Mouse (Mus musculus) T-helper 17 cell (primary cell): Measurements from ENCODE around the gene Sdr9c7.
"Not testable (repeated sequence)": the region's sequence is repeated elsewhere in the genome, so short reads cannot be mapped to it uniquely, and the experiment has no call there.

ENCODE experiments used
- in situ Hi-C, 2 experiments: fragments of 300-600 bp; cut with MboI, MseI; formaldehyde crosslinking; loops; 1 replicate in 1 of 2; 2 replicates in 1 of 2; pipeline ENCODE4 v1.15.1; 2025; ENCODE audit warnings: high pct_unique_total_duplicates in 2 of 2

The Sdr9c7 gene

GRCm38 (mm10) chr10:127906138-127906537, 7.8 kb downstream of the Sdr9c7 start:
- in situ Hi-C loops: no loop called here

DNA sequence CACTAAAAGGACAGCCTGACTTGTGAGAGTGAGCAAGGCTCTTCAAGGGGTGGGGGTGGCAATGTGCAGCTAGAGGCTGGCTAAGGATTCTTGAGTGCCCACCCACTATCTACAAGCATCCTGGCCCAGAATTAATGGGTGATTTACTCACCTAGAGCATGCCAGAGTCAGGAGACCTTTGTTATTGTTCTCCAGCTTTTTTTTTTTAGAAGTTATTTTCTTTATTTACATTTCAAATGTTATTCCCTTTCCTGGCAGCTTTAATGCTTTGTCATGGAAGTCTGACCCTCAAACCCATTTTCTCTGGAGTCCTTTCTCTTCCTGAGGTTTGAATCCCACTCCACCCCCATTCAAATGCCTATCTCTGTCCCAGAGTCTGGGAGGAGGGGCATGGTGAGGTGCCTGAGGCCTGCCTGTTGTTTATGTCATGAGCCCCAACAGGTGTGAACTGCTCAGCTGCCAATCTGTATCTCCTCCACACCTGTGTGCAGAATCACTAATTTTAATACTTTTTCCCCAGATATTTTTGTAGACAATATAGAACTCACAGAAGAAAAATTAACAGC, 9.2 kb downstream of the Sdr9c7 start:
- in situ Hi-C loops: no loop called here

- in situ Hi-C loops: no loop called here
These were observed 17.3 kb downstream of the Sdr9c7 start for GRCm38 (mm10) chr10:127915578-127915977.

DNA sequence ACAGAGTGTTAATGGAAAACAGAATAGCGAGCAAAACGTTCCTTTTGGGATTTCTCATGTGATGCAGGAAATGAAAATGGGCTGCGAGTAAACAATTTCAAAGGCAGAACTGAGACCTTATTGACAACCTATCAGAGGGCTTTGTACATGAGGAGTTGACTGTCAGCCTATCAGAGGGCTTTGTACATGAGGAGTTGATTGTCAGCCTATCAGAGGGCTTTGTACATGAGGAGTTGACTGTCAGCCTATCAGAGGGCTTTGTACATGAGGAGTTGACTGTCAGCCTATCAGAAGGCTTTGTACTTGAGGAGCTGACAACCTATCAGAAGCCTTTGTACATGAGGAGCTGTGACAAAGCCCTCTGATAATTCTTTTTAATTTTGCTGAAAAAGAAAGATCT, 18.9 kb downstream of the Sdr9c7 start:
- in situ Hi-C loops: not testable (repeated sequence)

- in situ Hi-C loops: no loop called here
These were observed 19.3 kb downstream of the Sdr9c7 start for GRCm38 (mm10) chr10:127917651-127918050.

GRCm38 (mm10) chr10:127922241-127922640, 23.9 kb downstream of the Sdr9c7 start:
- in situ Hi-C loops: no loop called here

- in situ Hi-C loops: no loop called here
These were observed 24.7 kb downstream of the Sdr9c7 start for GRCm38 (mm10) chr10:127923024-127923423.

- in situ Hi-C loops: loop anchor here in 1 of 2 experiments (5.0 kb wide), 1 partner anchor 87 kb away; no protein-coding TSS in a partner anchor
These were observed 26.5 kb downstream of the Sdr9c7 start for GRCm38 (mm10) chr10:127924597-127925378.

DNA sequence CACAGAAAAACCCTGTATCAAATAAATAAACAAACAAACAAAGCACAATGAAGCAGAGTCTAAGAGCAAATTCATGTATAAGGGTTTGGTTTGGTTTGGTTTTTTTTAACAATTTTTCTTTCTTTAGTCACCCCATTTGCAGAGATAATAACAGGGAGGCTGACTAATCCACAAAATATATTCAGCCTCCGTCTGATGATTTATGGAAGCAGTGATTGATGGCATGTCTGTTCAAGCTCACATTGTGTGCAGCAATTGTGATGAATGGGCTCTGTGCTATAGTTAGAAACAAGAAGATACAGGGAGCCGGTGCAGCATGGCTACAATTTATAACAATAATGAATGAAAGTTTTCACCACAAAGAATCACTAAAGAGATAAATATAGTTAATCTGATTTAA, 29.4 kb downstream of the Sdr9c7 start:
- in situ Hi-C loops: loop anchor here in 1 of 2 experiments (5.0 kb wide), 1 partner anchor 90 kb away; no protein-coding TSS in a partner anchor

GRCm38 (mm10) chr10:127932290-127932926, 34.1 kb downstream of the Sdr9c7 start:
- in situ Hi-C loops: loop anchor here in 1 of 2 experiments (10.0 kb wide), 1 partner anchor 58 kb away; no protein-coding TSS in a partner anchor

GRCm38 (mm10) chr10:127936271-127936670, 38.0 kb downstream of the Sdr9c7 start:
- in situ Hi-C loops: loop anchor here in 1 of 2 experiments (10.0 kb wide), 1 partner anchor 61 kb away; no protein-coding TSS in a partner anchor

GRCm38 (mm10) chr10:127936747-127937409, 38.6 kb downstream of the Sdr9c7 start:
- in situ Hi-C loops: loop anchor here in 1 of 2 experiments (10.0 kb wide), 1 partner anchor 62 kb away; no protein-coding TSS in a partner anchor

DNA sequence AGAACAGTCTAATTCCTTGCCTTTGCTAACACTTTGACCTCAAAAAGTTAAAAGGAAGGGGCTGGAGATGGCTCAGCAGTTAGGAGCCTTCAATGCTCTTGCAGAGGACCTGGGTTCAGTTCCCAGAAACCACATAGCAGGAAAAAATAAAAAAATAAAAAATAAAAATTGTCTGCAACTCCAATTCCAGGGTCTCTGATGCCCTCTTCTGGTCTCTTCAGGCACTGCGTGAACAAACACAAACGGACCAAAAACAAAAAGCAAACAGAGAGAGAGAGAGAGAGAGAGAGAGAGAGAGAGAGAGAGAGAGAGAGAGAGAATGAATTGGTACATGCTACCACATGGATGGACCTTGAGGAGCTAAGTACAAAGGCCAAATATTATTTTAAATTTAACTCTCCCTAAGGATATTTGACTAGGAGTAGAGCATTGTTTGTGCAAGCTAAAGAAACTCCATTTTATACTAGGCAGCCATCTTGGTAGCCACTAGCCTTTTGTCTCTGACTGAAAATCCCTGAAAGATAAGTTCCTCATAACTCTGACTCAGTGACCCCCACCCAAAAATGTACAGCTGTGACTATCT, 39.2 kb downstream of the Sdr9c7 start:
- in situ Hi-C loops: loop anchor here in 1 of 2 experiments (10.0 kb wide), 1 partner anchor 63 kb away; no protein-coding TSS in a partner anchor

- in situ Hi-C loops: loop anchor here in 1 of 2 experiments (10.0 kb wide), 1 partner anchor 65 kb away; no protein-coding TSS in a partner anchor
These were observed 41.3 kb downstream of the Sdr9c7 start for GRCm38 (mm10) chr10:127939667-127940066.

GRCm38 (mm10) chr10:127945432-127946064, 47.2 kb downstream of the Sdr9c7 start:
- in situ Hi-C loops: no loop called here

DNA sequence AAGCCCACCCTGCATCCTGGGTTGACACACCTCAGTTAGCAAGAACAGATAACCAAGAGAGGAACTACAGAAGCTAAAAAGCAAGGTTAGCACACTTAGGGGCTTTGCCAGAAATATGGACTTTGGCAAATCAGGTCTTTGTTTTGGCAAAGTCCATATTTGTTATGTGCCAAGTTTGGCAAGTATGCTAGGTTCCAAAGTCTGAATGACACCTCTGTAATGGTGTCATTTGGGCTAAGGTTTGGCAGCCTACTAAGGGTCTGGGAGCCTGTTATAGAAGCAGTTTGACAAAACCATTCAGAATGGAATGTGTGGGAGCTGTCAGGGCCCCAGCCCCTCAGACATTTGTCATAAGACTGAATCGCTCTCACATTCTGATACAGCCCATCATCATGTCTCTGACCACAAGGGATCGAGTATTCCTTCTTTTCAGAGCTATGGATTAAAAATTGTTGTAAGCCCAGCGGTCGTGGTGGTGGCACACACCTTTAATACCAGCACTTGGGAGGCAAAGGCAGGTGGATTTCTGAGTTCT, 51.3 kb downstream of the Sdr9c7 start:
- in situ Hi-C loops: loop anchor here in 1 of 2 experiments (10.0 kb wide), 1 partner anchor 975 kb away; the partner anchor contains the start of genes Bloc1s1 and Rdh5

- in situ Hi-C loops: loop anchor here in 1 of 2 experiments (10.0 kb wide), 1 partner anchor 973 kb away; the partner anchor contains the start of genes Bloc1s1 and Rdh5
These were observed 53.1 kb downstream of the Sdr9c7 start for GRCm38 (mm10) chr10:127951390-127951789.

- in situ Hi-C loops: loop anchor here in 1 of 2 experiments (10.0 kb wide), 1 partner anchor 973 kb away; the partner anchor contains the start of genes Bloc1s1 and Rdh5
These were observed 53.5 kb downstream of the Sdr9c7 start for GRCm38 (mm10) chr10:127951821-127952220.

DNA sequence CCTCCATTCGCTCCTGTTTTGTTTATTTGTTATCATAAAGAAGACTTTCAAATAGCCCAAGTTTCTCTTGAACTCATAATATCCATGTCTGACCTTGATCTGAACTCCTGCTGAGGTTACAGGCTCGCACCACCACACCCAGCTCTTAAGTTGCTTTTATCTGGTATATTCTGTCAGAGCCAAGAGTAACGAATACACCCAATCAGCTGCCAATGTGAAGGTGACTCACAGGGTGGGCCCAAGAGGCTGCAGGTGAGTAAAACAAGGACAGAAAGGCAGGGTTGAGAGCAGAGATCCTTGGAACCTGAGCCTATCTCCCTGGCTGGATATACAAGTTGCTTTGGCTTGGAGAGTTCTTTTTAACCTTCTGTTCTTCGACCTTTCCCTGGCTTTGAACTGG, 56.7 kb downstream of the Sdr9c7 start:
- in situ Hi-C loops: loop anchor here (5.0 to 10.0 kb wide), 2 partner anchors 52 to 970 kb away; partner anchors contain the start of genes Bloc1s1 (in 1 of the 2), Hsd17b6 (in 1 of the 2) and Rdh5 (in 1 of the 2)
